Mouse (Mus musculus): ENCODE measurements at regions not wholly inside any gene's neighbourhood (a gene's known extent, or its start where the extent isn't known, plus 50 kb on each side); places are given as distances from the start of the nearest gene placed in this dataset.

DNA sequence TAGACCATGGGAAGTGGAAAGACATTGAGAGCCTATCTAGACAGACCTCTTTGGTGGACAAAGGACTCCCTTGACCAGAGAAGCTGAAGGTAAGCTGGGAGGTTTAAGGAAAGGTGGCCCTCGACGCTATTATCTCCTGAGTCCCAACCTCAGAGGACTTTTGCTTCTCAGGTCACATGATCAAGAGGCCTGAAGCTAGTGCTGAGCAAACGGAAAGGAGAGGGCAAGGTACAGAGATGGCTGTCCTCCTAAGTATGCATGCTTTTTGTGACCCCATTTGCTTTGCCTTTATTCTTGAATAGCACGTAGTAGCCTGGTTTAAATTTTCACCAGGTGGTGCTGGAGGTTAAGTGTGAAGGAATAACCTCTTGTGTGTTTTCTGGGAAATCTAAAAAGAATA, 186.8 kb upstream of the Foxq1 start:
- Histone ChIP-seq H3K4me2 (ENCODE audit: low read depth, low read length) (no peak overlapping the region), H3K27me3 (ENCODE audit: control insufficient read depth, insufficient read depth, low read length) (no peaks in the 10 kb centered on the region), H3K9me3 (replicated peaks; ENCODE audit: control insufficient read depth, low read length) (no peaks in the 10 kb centered on the region), H3K4me3 (ENCODE audit: low read depth, low read length) (no peak overlapping the region), H3K4me1 (ENCODE audit: control insufficient read depth, insufficient read depth, low read length) (no peaks in the 10 kb centered on the region), H3K9ac (replicated peaks; ENCODE audit: low read length) (no peak overlapping the region), H3K36me3 (replicated peaks; ENCODE audit: control insufficient read depth, insufficient read depth, low read depth, low read length) (no peaks in the 10 kb centered on the region), H3K27ac (replicated peaks; ENCODE audit: low read depth, low read length) (no peak overlapping the region)
- ATAC-seq (replicated peaks; ENCODE audit: insufficient number of reproducible peaks, low FRiP score, low TSS enrichment, low read depth) (no peak), DNase-seq (ENCODE audit: low spot score) (no peak)
- 71% methylated on average over 4 of the region's 4 CpGs for WGBS

- H3K36me3 ChIP-seq (replicated peaks; ENCODE audit: control insufficient read depth, insufficient read depth, low read depth, low read length), result no peaks in the 10 kb centered on the region
- no peak for ATAC-seq (replicated peaks; ENCODE audit: insufficient number of reproducible peaks, low FRiP score, low TSS enrichment, low read depth)
- WGBS, result 55% methylated on average over 6 of the region's 6 CpGs
Observed at GRCm38 (mm10) chr13:31370873-31371272, 185.1 kb upstream of the Foxq1 start.

DNA sequence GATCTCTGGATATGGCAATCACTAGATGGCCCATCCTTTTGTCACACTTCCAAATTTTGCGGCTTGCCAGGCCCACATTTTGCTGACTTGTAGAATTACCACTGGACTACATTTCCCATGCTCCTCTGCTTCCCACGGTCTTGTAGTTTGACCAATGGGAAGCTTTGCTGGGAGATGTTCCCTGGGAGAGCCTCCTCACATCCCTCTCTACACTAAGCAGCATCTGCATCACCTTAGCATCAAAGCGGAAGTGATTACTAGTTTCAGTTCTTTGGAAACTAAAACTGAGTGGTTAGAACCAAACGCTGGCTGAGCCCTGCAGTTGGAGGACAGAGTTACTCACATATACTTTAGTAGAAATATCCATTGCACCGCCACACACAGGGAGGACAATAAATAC, 181.9 kb upstream of the Foxq1 start:
- Histone ChIP-seq H3K4me3 (ENCODE audit: low read depth, low read length) (no peak overlapping the region), H3K4me1 (ENCODE audit: control insufficient read depth, insufficient read depth, low read length) (no peaks in the 10 kb centered on the region), H3K27ac (replicated peaks; ENCODE audit: low read depth, low read length) (no peak overlapping the region), H3K36me3 (replicated peaks; ENCODE audit: control insufficient read depth, insufficient read depth, low read depth, low read length) (no peaks in the 10 kb centered on the region), H3K27me3 (ENCODE audit: control insufficient read depth, insufficient read depth, low read length) (no peaks in the 10 kb centered on the region), H3K9me3 (replicated peaks; ENCODE audit: control insufficient read depth, low read length) (no peaks in the 10 kb centered on the region), H3K4me2 (ENCODE audit: low read depth, low read length) (no peak overlapping the region), H3K9ac (replicated peaks; ENCODE audit: low read length) (no peak overlapping the region)
- ATAC-seq (replicated peaks; ENCODE audit: insufficient number of reproducible peaks, low FRiP score, low TSS enrichment, low read depth) (no peak), DNase-seq (ENCODE audit: low spot score) (peak; percentile 26)
- WGBS, result 59% methylated on average over 5 of the region's 5 CpGs

More at GRCm38 (mm10) chr13:31370873-31371272, 185.1 kb upstream of the Foxq1 start:
- no peak for DNase-seq (ENCODE audit: low spot score)
- H3K4me1 ChIP-seq (ENCODE audit: control insufficient read depth, insufficient read depth, low read length), result no peaks in the 10 kb centered on the region
- H3K9ac ChIP-seq (replicated peaks; ENCODE audit: low read length), result no peak overlapping the region
- H3K27me3 ChIP-seq (ENCODE audit: control insufficient read depth, insufficient read depth, low read length), result no peaks in the 10 kb centered on the region
- H3K4me3 ChIP-seq (ENCODE audit: low read depth, low read length), result no peak overlapping the region
- H3K9me3 ChIP-seq (replicated peaks; ENCODE audit: control insufficient read depth, low read length), result no peaks in the 10 kb centered on the region
- no peak overlapping the region for H3K27ac ChIP-seq (replicated peaks; ENCODE audit: low read depth, low read length)
- H3K4me2 ChIP-seq (ENCODE audit: low read depth, low read length), result no peak overlapping the region

GRCm38 (mm10) chr13:31393421-31394215, 162.3 kb upstream of the Foxq1 start:
- 70% methylated on average over 4 of the region's 4 CpGs for WGBS
- no peaks in the 10 kb centered on the region for H3K27me3 ChIP-seq (ENCODE audit: control insufficient read depth, insufficient read depth, low read length)
- no peak overlapping the region for H3K4me3 ChIP-seq (ENCODE audit: low read depth, low read length)
- H3K4me2 ChIP-seq (ENCODE audit: low read depth, low read length), result no peak overlapping the region
- H3K9ac ChIP-seq (replicated peaks; ENCODE audit: low read length), result no peak overlapping the region
- H3K36me3 ChIP-seq (replicated peaks; ENCODE audit: control insufficient read depth, insufficient read depth, low read depth, low read length), result no peaks in the 10 kb centered on the region
- DNase-seq (ENCODE audit: low spot score), result no peak
- no peaks in the 10 kb centered on the region for H3K9me3 ChIP-seq (replicated peaks; ENCODE audit: control insufficient read depth, low read length)
- no peaks in the 10 kb centered on the region for H3K4me1 ChIP-seq (ENCODE audit: control insufficient read depth, insufficient read depth, low read length)
- no peak overlapping the region for H3K27ac ChIP-seq (replicated peaks; ENCODE audit: low read depth, low read length)
- no peak for ATAC-seq (replicated peaks; ENCODE audit: insufficient number of reproducible peaks, low FRiP score, low TSS enrichment, low read depth)

- Histone ChIP-seq H3K4me1 (ENCODE audit: control insufficient read depth, insufficient read depth, low read length) (no peaks in the 10 kb centered on the region), H3K27ac (replicated peaks; ENCODE audit: low read depth, low read length) (no peak overlapping the region), H3K9ac (replicated peaks; ENCODE audit: low read length) (no peak overlapping the region), H3K9me3 (replicated peaks; ENCODE audit: control insufficient read depth, low read length) (no peaks in the 10 kb centered on the region), H3K4me3 (ENCODE audit: low read depth, low read length) (no peak overlapping the region), H3K4me2 (ENCODE audit: low read depth, low read length) (no peak overlapping the region), H3K36me3 (replicated peaks; ENCODE audit: control insufficient read depth, insufficient read depth, low read depth, low read length) (no peaks in the 10 kb centered on the region), H3K27me3 (ENCODE audit: control insufficient read depth, insufficient read depth, low read length) (no peaks in the 10 kb centered on the region)
- WGBS, result 64% methylated on average over 5 of the region's 5 CpGs
- DNase-seq (ENCODE audit: low spot score) (peak; percentile 23), ATAC-seq (replicated peaks; ENCODE audit: insufficient number of reproducible peaks, low FRiP score, low TSS enrichment, low read depth) (no peak)
Observed at GRCm38 (mm10) chr13:31396216-31396910, 159.6 kb upstream of the Foxq1 start.

DNA sequence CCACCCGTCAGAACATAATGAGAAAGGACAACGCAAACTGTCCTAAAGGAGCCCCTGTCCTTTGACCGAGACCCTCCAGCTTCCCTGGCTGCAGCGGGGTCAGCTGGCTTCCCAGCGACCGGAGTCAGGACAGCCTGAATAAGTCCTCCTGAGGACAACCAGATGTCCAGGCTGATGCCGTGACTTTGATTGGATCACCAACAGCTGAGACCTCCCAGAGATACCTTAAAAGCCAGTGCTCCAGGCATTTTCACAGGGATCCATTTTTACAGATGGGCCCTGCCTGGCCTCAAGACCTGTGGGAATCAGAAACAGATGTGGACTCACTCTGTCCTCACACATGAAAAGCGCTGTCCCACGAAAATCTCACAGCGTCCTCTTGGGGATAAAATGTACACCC, 158.7 kb upstream of the Foxq1 start:
- 21% methylated on average over 10 of the region's 10 CpGs for WGBS
- Histone ChIP-seq H3K27ac (replicated peaks; ENCODE audit: low read depth, low read length) (no peak overlapping the region), H3K36me3 (replicated peaks; ENCODE audit: control insufficient read depth, insufficient read depth, low read depth, low read length) (no peaks in the 10 kb centered on the region), H3K4me2 (ENCODE audit: low read depth, low read length) (no peak overlapping the region), H3K27me3 (ENCODE audit: control insufficient read depth, insufficient read depth, low read length) (no peaks in the 10 kb centered on the region), H3K4me3 (ENCODE audit: low read depth, low read length) (no peak overlapping the region), H3K4me1 (ENCODE audit: control insufficient read depth, insufficient read depth, low read length) (no peaks in the 10 kb centered on the region), H3K9ac (replicated peaks; ENCODE audit: low read length) (no peak overlapping the region), H3K9me3 (replicated peaks; ENCODE audit: control insufficient read depth, low read length) (no peaks in the 10 kb centered on the region)
- ATAC-seq (replicated peaks; ENCODE audit: insufficient number of reproducible peaks, low FRiP score, low TSS enrichment, low read depth) (no peak), DNase-seq (ENCODE audit: low spot score) (peak; percentile 71)

- WGBS, result 91% methylated on average over 2 of the region's 2 CpGs
- Histone ChIP-seq H3K27me3 (ENCODE audit: control insufficient read depth, insufficient read depth, low read length) (no peaks in the 10 kb centered on the region), H3K27ac (replicated peaks; ENCODE audit: low read depth, low read length) (no peak overlapping the region)
Observed at GRCm38 (mm10) chr13:31400401-31400800, 155.5 kb upstream of the Foxq1 start.

DNA sequence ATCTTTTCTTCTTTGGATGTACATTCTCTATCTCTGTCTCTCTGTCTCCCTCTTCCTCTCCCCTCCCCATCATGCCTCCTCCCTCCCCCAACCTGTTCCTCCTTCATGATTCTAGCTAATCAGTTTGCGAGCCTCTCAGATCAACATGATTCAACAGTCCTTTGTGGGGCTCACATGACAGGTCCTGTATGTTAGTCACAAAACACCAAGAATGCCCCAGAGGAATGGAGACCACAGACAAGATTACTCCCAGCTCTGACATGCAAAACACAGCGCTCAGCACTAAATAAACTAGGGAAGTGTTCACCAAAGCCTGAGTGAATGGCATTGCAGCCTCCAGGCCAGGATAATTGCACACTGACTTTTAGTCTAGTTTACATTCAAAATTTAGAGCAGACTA, 150.6 kb upstream of the Foxq1 start:
- no peak overlapping the region for H3K4me2 ChIP-seq (ENCODE audit: low read depth, low read length)
- H3K9ac ChIP-seq (replicated peaks; ENCODE audit: low read length), result no peak overlapping the region
- WGBS, result 70% methylated on average over 2 of the region's 2 CpGs
- ATAC-seq (replicated peaks; ENCODE audit: insufficient number of reproducible peaks, low FRiP score, low TSS enrichment, low read depth) (no peak), DNase-seq (ENCODE audit: low spot score) (peak; percentile 4)
- H3K9me3 ChIP-seq (replicated peaks; ENCODE audit: control insufficient read depth, low read length), result no peaks in the 10 kb centered on the region
- no peak overlapping the region for H3K27ac ChIP-seq (replicated peaks; ENCODE audit: low read depth, low read length)
- H3K4me3 ChIP-seq (ENCODE audit: low read depth, low read length), result no peak overlapping the region
- H3K36me3 ChIP-seq (replicated peaks; ENCODE audit: control insufficient read depth, insufficient read depth, low read depth, low read length), result no peaks in the 10 kb centered on the region
- no peaks in the 10 kb centered on the region for H3K4me1 ChIP-seq (ENCODE audit: control insufficient read depth, insufficient read depth, low read length)
- no peaks in the 10 kb centered on the region for H3K27me3 ChIP-seq (ENCODE audit: control insufficient read depth, insufficient read depth, low read length)

More at GRCm38 (mm10) chr13:31400401-31400800, 155.5 kb upstream of the Foxq1 start:
- Histone ChIP-seq H3K36me3 (replicated peaks; ENCODE audit: control insufficient read depth, insufficient read depth, low read depth, low read length) (no peaks in the 10 kb centered on the region), H3K4me1 (ENCODE audit: control insufficient read depth, insufficient read depth, low read length) (no peaks in the 10 kb centered on the region), H3K4me3 (ENCODE audit: low read depth, low read length) (no peak overlapping the region), H3K9ac (replicated peaks; ENCODE audit: low read length) (no peak overlapping the region), H3K9me3 (replicated peaks; ENCODE audit: control insufficient read depth, low read length) (no peaks in the 10 kb centered on the region), H3K4me2 (ENCODE audit: low read depth, low read length) (no peak overlapping the region)
- no peak for ATAC-seq (replicated peaks; ENCODE audit: insufficient number of reproducible peaks, low FRiP score, low TSS enrichment, low read depth)
- DNase-seq (ENCODE audit: low spot score), result no peak

Data from embryonic facial prominence, embryonic 11.5 days (tissue).